Mouse (Mus musculus) stomach, postnatal 0 days (tissue): Measurements from ENCODE around the gene Wnt16. TPM values are rescaled to one million over a fixed set of nuclear protein-coding genes. Genes with fewer than 3 reads are reported as not detected.

ENCODE experiments used
- ATAC-seq: fragments of 200-750 bp; cut with Nextera tagmentation; 2 replicates; pipeline ENCODE4 v1.8.0; 2017; ENCODE audit not compliant: low FRiP score, low TSS enrichment
- DNase-seq: peaks from one replicate; pipeline ENCODE4 v3.0.0-alpha.2; 2016; ENCODE audit warnings: low spot score
- H3K27ac ChIP-seq: fragments of 300-500 bp; sonication (generic); replicated peaks from 2 replicates; pipeline ENCODE4 v1.5.1; 2014; ENCODE audit warnings: mild to moderate bottlenecking, control low read depth
- H3K27me3 ChIP-seq: fragments of 300-500 bp; sonication (generic); 2 replicates; pipeline ENCODE4 v1.6.1; 2014; ENCODE audit warnings: low read length; ENCODE audit not compliant: control insufficient read depth, insufficient read depth
- H3K36me3 ChIP-seq: fragments of 300-500 bp; sonication (generic); 2 replicates; pipeline ENCODE4 v1.6.1; 2014; ENCODE audit warnings: low read length, mixed read lengths; ENCODE audit not compliant: control insufficient read depth, insufficient read depth
- H3K4me1 ChIP-seq: fragments of 300-500 bp; sonication (generic); replicated peaks from 2 replicates; pipeline ENCODE4 v1.6.1; 2014; ENCODE audit warnings: antibody characterized with exemption; ENCODE audit not compliant: control insufficient read depth, insufficient read depth
- H3K4me2 ChIP-seq: fragments of 300-500 bp; sonication (generic); replicated peaks from 2 replicates; pipeline ENCODE4 v1.6.1; 2014; ENCODE audit warnings: low read depth, mild to moderate bottlenecking, control low read depth, moderate library complexity
- H3K4me3 ChIP-seq: fragments of 300-500 bp; sonication (generic); 2 replicates; pipeline ENCODE4 v1.5.1; 2014; ENCODE audit warnings: low read depth, low read length, control low read depth
- H3K9ac ChIP-seq: fragments of 300-500 bp; sonication (generic); 2 replicates; pipeline ENCODE4 v1.6.1; 2014; ENCODE audit warnings: mild to moderate bottlenecking, low read length, control low read depth, mixed read lengths
- H3K9me3 ChIP-seq: fragments of 300-500 bp; sonication (generic); 2 replicates; pipeline ENCODE4 v1.6.1; 2016; ENCODE audit warnings: low read length; ENCODE audit not compliant: control insufficient read depth
- CTCF ChIP-seq: IDR thresholded peaks from 2 replicates; pipeline ENCODE4 v1.5.1; 2016; ENCODE audit warnings: antibody characterized with exemption, low read depth, mild to moderate bottlenecking, moderate library complexity
- EP300 ChIP-seq: optimal IDR thresholded peaks from 2 replicates; pipeline ENCODE3; 2016; ENCODE audit warnings: antibody characterized with exemption
- WGBS: fragments of 180-500 bp; shearing (Covaris S2); extraction: QIAGEN DNeasy Blood & Tissue Kit; methylation state at CpG from one replicate; pipeline ENCODE4 v1.1.7; 2014; 5-methylcytosine and 5-hydroxymethylcytosine counted together
- polyA plus RNA-seq: library from polyadenylated mRNA; unstranded; fragments of >200 nt; fragmentation: Nextera tagmentation; extraction: Ambion mirVana; gene quantifications from 2 replicates; pipeline ENCODE4 v1.2.1, GENCODE M21; 2015

Gene Wnt16
- polyA plus RNA-seq, 1 experiment from 2014 or later = 8.1 TPM

DNA sequence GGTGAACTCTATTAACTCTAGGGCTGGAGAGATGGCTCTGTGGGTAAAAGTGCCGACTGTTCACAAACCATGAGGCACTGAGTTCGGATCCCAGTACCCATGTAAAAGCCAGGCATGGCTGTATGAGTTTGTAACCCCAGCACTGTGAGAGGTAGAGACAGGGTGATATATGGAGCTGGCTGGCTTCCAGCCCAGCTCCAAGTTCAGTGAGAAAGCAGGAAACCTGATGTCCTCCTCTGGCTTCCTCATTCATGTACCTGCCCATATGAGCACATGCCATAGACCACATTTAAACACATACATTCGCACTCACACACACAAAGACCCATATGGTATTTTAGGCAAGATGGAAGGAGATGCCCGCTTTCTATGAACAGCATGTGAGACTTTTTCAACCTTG, 5.6 kb upstream of the Wnt16 start:
- H3K9ac ChIP-seq = no peak overlapping the region
- H3K27ac ChIP-seq = no peak overlapping the region
- no peaks in the 10 kb centered on the region for H3K36me3 ChIP-seq
- 84% methylated on average over 4 of the region's 4 CpGs for WGBS
- TF ChIP-seq CTCF (no peak), EP300 (no peak)
- no peaks in the 10 kb centered on the region for H3K27me3 ChIP-seq
- no peaks in the 10 kb centered on the region for H3K9me3 ChIP-seq
- no peak overlapping the region for H3K4me3 ChIP-seq
- H3K4me2 ChIP-seq = no peak overlapping the region
- H3K4me1 ChIP-seq = no peaks in the 10 kb centered on the region
- DNase-seq (no peak), ATAC-seq (no peak)

DNA sequence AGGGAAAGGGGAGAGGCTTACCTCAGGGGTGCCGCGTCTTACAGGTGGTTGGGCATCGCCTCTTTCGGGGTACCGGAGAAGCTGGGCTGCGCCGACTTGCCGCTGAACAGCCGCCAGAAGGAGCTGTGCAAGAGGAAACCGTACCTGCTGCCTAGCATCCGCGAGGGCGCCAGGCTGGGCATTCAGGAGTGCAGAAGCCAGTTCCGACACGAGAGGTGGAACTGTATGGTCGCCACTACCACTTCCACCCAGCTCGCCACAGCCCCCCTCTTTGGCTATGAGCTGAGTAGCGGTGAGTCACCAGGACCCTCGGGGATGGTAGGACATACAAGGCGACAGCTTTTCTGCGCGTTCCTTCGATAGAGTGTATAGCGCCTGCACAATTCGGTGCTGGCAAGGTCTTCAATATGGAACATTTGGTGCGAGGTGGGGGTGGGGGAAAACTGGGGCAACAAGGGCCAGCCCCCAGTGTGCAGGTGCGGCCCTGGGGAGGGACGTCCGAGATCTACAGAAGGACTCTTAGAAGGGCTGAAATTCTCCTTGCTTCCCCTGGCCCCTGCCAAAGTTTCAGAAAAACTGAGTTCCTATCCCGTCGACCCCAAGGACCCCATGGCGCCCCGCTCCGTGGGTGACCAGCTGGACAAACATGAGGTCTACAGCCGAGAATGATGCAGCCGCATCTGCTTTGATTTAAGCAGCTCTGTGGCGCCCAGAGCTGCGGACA, 872 bp downstream of the Wnt16 start:
- peaks cover 3% of the 10 kb centered on the region; the same call in 1 of the 2 replicates for H3K4me1 ChIP-seq
- H3K9me3 ChIP-seq = no peaks in the 10 kb centered on the region
- ATAC-seq (peak; percentile 74), DNase-seq (peak; percentile 73)
- under 1% methylated on average over 35 of the region's 38 CpGs for WGBS
- no peak overlapping the region for H3K27ac ChIP-seq
- H3K36me3 ChIP-seq = no peaks in the 10 kb centered on the region
- H3K9ac ChIP-seq = peak overlapping the region; percentile 47
- H3K4me2 ChIP-seq = peak overlapping the region; percentile 62
- peak; percentile 69 for TF ChIP-seq CTCF
- no peak for TF ChIP-seq EP300
- no peaks in the 10 kb centered on the region for H3K27me3 ChIP-seq
- peak overlapping the region; percentile 46 for H3K4me3 ChIP-seq

DNA sequence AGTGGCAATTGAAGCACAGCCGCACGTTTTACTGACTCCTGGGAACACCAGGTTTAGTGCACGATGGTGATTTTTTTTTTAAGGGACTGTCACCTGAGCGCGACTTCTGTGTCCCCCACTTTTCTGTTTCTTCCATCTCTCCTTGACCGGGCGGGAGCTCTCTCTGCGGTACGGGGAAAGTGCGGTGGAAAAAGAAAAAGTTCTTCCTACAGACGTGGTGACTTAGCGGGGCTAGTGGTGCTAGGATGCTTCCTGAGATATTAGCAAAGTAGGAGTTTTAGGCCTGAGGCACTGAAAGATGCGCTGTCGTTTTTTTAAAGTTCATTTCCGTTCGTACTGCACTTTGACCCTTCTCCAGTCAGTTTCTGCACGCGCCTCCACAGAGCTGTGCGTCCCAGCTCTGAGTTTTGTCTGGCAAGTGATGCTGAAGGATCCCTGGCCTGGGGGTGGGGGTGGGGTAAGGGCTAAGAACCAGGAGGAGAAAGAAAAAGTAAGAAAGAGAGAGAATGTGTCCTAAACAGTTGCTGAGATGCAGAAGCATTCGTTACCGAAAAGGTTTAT, 1.5 kb downstream of the Wnt16 start:
- Histone ChIP-seq H3K36me3 (no peaks in the 10 kb centered on the region), H3K27me3 (no peaks in the 10 kb centered on the region), H3K9ac (peak overlapping the region; percentile 47), H3K4me2 (peak overlapping the region; percentile 62), H3K4me3 (peak overlapping the region; percentile 46), H3K27ac (no peak overlapping the region), H3K9me3 (no peaks in the 10 kb centered on the region), H3K4me1 (peaks cover 3% of the 10 kb centered on the region; the same call in 1 of the 2 replicates)
- TF ChIP-seq EP300 = no peak
- no peak for TF ChIP-seq CTCF
- ATAC-seq (no peak), DNase-seq (no peak)
- 5% methylated on average over 21 of the region's 21 CpGs for WGBS

DNA sequence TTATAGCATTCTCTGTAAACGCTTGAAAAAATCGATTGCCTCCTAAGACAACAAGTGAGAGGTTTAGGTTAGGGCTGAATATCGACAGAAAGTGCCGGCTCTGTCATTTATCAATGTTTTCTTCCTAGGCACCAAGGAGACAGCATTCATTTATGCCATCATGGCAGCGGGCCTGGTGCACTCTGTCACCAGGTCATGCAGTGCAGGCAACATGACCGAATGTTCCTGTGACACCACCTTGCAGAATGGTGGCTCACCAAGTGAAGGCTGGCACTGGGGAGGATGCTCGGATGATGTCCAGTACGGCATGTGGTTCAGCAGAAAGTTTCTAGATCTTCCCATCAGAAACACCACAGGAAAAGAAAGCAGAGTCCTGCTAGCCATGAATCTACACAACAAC, 2.8 kb downstream of the Wnt16 start:
- ATAC-seq = no peak
- H3K27ac ChIP-seq = no peak overlapping the region
- no peaks in the 10 kb centered on the region for H3K36me3 ChIP-seq
- 71% methylated on average over 8 of the region's 8 CpGs for WGBS
- no peak overlapping the region for H3K9ac ChIP-seq
- peaks cover 3% of the 10 kb centered on the region; the same call in 1 of the 2 replicates for H3K4me1 ChIP-seq
- H3K4me3 ChIP-seq = no peak overlapping the region
- no peaks in the 10 kb centered on the region for H3K9me3 ChIP-seq
- TF ChIP-seq EP300 (no peak), CTCF (no peak)
- no peaks in the 10 kb centered on the region for H3K27me3 ChIP-seq
- H3K4me2 ChIP-seq = 0 out of 2 replicates have a peak overlapping the region, but pooled peaks have one; percentile 5
- no peak for DNase-seq

DNA sequence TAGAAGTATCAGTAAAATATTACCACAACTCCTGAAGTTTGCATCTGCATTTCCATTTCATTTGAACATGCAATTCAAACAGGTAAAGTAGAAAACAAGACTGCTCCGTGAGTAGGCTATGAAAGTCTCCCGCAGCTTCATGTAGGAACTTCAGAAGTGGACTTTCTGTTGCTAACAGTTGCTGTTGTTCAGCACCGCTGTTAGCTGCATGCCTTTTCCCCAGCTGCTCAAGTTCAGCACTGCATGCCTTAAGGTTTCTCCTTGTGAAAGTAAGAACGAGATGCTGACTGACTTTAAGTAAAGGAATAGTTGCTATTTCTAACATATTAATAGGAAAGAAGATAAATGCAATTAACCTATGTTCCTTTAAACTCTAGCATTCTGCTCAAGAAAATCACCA, 4.0 kb downstream of the Wnt16 start:
- Histone ChIP-seq H3K27me3 (no peaks in the 10 kb centered on the region), H3K27ac (no peak overlapping the region), H3K36me3 (no peaks in the 10 kb centered on the region), H3K9ac (no peak overlapping the region), H3K9me3 (no peaks in the 10 kb centered on the region), H3K4me2 (no peak overlapping the region), H3K4me1 (peaks cover 3% of the 10 kb centered on the region; the same call in 1 of the 2 replicates), H3K4me3 (no peak overlapping the region)
- no peak for DNase-seq
- no peak for TF ChIP-seq EP300
- TF ChIP-seq CTCF = no peak
- 41% methylated on average over 4 of the region's 4 CpGs for WGBS
- ATAC-seq = no peak

DNA sequence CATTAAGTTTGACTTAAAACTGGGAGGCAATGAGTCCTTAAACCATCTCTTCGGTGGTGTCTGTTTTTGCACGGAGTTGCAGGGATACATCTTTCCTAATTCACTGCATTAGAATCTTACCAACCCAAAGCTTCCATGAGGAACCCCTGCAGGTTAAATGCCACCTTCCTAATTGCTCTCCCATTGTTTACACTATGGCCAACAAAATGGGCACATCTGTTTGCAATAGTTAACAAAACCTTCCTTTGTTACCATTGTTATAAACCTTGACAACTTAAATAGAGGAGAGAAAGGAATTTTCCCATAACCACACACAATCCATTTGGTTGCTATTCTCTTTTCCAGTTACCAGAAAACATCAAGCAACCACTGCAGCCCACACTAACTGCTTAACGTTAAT, 5.9 kb downstream of the Wnt16 start:
- no peak for ATAC-seq

More for the DNA sequence above, 5.9 kb downstream of the Wnt16 start:
- H3K9ac ChIP-seq = no peak overlapping the region
- no peaks in the 10 kb centered on the region for H3K4me1 ChIP-seq
- WGBS = 69% methylated on average over 3 of the region's 3 CpGs
- no peak overlapping the region for H3K4me3 ChIP-seq
- TF ChIP-seq EP300 (no peak), CTCF (no peak)
- DNase-seq = no peak
- H3K4me2 ChIP-seq = no peak overlapping the region
- H3K36me3 ChIP-seq = no peaks in the 10 kb centered on the region
- H3K27me3 ChIP-seq = no peaks in the 10 kb centered on the region
- H3K9me3 ChIP-seq = no peaks in the 10 kb centered on the region
- no peak overlapping the region for H3K27ac ChIP-seq
